Mouse (Mus musculus) B cell, adult 67 days (primary cell): ENCODE data around the gene Pyurf. TPM values are rescaled to one million over a fixed set of nuclear protein-coding genes. Genes with fewer than 3 reads are reported as not detected.

ENCODE experiments used
- total RNA-seq, 2 experiments: library from RNA; stranded (reverse); gene quantifications; 4 replicates each; pipeline ENCODE4 v1.2.4; 2023

Gene Pyurf
- total RNA-seq: 1 to 10 TPM; 4.3 to 5.4 TPM

DNA sequence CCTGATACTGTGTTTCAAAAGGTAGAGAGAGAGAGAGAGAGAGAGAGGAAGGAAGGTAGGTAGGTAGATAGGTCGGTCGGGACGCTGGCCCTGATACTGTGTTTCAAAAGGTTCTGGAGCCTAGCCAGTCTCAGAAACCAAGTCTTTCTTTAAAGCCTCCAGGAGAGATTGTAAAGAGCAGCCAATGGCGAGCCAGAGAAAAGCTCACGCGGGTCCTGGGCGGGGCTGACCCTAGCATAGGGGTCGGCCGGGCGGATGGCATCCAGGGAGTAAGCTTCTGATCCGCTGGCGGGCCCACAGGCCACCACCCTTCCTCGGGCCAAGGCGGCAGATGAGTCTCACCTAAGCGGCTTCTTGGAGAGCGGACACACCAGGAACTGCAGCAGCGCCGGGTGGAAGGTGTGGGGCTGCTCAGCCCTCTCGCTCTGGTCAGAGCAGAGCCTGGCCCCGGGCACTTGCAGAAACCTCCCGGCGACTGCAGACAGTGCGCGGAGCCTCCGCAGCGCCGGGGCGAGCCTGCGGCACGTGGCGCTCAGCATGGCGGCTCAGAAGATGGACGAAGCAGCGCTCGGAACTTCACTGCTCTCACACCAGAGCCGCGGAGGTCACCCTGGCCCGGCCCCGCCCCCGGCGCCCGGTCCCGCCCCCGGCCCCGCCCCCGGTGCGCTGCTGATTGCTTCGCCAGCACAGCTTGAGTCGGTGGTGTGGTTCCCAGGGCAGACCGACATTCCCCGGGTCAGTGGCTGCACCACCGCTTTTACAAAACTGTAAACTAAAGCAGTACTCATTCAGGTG is at the start of gene Pyurf:
Gene Pyurf, minus strand, starts transcription at position 612 of the 795 bp plus-strand sequence.

DNA sequence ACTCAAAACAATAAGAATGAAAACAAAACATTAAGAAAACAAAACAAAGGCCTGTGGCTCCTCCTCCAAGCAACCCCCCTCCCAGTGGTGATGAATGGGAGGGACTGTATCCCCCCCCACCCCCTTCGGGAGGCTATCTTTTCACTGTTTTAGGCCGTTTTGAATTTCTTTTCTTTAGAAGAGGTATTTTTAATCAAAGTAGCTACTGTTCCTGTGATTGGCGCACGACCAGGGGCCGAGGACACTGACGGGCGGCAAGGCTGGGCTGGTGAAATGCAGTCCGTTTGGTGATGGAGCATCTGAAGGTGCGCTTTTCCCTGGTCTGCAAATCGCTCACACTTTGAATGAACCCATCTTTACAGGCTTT is 10.5 kb upstream of the Pyurf start, which contains the start of gene Lancl2:
Gene Lancl2, plus strand, starts transcription at position 165 of the 367 bp plus-strand sequence.

Other genes starting within 250 kb of the Pyurf start
- 10 to 100 TPM; 37.9 to 57.0 TPM for gene Ppm1k, start 156.6 kb downstream of the Pyurf start, total RNA-seq
- 10 to 100 TPM; 25.7 to 35.8 TPM for gene Herc6, start 111.1 kb downstream of the Pyurf start, total RNA-seq
- 10 to 100 TPM in 1 of 2 experiments, 1 to 10 TPM in 1; 8.2 to 10.1 TPM for gene Lancl2, start 10.5 kb upstream of the Pyurf start, total RNA-seq
- gene Vopp1, start 133.1 kb upstream of the Pyurf start, total RNA-seq: 10 to 100 TPM; 15.2 to 19.6 TPM
- gene Vmn1r21, start 158.3 kb upstream of the Pyurf start, total RNA-seq: not detected
- not detected for gene Vmn1r22, start 215.9 kb upstream of the Pyurf start, total RNA-seq
- not detected for gene Vmn1r23, start 234.8 kb upstream of the Pyurf start, total RNA-seq